Mouse (Mus musculus): Measurements from ENCODE around the gene Vmn1r191.
"Not testable (repeated sequence)": the region's sequence is repeated elsewhere in the genome, so short reads cannot be mapped to it uniquely, and the experiment has no call there.

The Vmn1r191 gene

DNA sequence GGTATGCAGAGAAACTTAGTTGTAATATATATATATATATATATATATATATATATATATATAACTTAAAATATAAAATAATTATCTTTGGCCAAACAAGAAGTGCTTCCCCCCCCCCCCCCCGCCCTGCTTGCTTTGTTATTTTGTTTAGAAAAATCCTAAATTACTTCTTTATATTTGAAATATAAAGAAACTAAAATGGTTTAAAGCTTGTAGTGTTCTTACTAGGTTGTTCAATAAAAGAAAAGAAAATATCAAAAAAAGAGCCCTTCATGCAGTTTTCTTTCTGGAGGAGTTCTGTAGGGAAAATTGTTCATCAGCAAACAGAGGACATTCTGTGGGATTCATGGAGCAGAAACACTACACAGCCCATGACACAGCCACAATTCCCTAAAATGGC is at the start of gene Vmn1r191:
Vmn1r191 (minus strand) TSS at position 101 of the 400 bp plus-strand sequence.
- no peak for ATAC-seq (ENCODE audit: low TSS enrichment)

DNA sequence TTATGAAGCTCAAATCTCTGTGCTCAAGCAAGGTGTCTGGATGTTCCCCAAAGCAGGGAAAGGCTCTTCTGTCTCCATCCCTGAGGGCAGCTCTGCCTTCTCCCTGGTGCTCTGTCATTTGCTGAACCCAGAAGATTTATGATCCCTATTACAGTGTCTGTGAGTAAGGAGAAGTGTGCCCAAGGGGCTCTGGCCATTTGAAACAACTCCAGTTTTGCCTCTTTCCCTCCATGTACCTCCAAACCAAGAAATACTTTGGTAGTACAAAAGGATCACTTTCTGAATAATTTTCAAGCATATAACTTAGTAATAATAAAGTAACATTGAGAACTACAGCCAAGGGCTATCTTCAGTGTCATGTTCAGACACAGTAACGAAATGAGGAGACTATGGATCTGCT is 39.3 kb upstream of the Vmn1r191 start, which contains the start of gene Vmn1r193:
Vmn1r193 (minus strand) TSS at position 101 of the 400 bp plus-strand sequence.
- ATAC-seq (ENCODE audit: low TSS enrichment): not testable (repeated sequence)

- ATAC-seq (ENCODE audit: low TSS enrichment): not testable (repeated sequence)
Measured at GRCm38 (mm10) chr13:22192756-22193155, 9.0 kb upstream of the Vmn1r191 start.

DNA sequence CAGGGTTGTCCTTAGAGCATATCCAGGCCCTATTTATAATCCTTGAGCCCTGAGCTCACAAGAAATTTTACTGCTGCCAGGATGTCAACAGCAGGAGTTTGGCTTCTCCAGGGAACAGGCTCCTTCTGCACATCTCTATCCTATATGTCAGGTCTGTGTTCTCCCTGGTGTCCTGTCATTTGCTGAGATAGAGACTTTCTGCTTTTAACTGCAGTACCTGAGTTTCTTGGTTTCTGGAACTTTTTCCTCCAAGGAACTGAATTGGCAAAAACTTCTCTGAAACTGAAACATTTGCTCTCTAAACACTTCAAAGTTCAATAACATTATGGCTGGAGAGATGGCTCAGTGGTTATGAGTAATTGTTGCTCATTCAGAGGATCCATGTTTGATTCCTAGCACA is 7.3 kb upstream of the Vmn1r191 start, which contains the start of gene Vmn1r192:
Vmn1r192 (minus strand) TSS at position 101 of the 400 bp plus-strand sequence.
- no peak for ATAC-seq (ENCODE audit: low TSS enrichment)

DNA sequence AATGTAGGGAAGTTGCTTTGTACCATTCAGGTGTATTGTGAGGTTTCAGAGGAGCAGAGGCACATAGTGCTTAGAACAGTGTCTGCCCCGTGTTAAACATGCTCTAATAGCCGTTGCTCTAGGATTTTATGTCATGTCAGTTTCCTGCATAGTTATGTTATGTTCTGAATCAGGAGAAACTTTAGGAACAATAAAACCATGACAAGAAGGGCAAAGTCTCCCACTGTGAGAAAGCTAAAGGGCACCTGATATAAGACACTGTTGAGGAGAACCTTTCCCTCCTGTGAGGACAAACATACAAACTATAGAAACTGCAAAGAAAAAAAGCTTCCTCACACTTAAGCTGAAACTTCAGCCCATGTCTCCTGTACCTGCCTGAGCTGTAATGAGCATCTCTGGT is 6.6 kb upstream of the Vmn1r191 start:
- ATAC-seq (ENCODE audit: low TSS enrichment): no peak

DNA sequence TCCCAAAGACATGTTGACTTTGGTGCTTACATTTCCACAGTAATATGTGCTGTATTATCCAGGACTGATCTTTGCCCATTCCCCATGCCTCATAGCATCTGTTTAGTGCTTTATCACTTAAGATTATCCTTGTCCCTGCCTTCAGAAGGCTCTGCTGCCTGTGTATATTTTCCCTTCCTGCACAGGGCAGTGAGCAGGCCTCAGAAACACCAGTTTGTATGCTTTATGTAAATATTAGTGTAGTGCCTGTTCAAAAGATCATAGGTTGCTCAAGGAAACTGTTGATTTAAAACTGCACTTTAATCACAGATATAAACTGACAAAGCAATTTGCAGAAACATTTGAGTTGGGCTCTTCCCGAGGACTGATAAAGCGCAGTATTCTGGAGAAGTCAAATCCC is 5.5 kb upstream of the Vmn1r191 start:
- no peak for ATAC-seq (ENCODE audit: low TSS enrichment)

GRCm38 (mm10) chr13:22168416-22168815 is 15.4 kb downstream of the Vmn1r191 start:
- no peak for ATAC-seq (ENCODE audit: low TSS enrichment)

DNA sequence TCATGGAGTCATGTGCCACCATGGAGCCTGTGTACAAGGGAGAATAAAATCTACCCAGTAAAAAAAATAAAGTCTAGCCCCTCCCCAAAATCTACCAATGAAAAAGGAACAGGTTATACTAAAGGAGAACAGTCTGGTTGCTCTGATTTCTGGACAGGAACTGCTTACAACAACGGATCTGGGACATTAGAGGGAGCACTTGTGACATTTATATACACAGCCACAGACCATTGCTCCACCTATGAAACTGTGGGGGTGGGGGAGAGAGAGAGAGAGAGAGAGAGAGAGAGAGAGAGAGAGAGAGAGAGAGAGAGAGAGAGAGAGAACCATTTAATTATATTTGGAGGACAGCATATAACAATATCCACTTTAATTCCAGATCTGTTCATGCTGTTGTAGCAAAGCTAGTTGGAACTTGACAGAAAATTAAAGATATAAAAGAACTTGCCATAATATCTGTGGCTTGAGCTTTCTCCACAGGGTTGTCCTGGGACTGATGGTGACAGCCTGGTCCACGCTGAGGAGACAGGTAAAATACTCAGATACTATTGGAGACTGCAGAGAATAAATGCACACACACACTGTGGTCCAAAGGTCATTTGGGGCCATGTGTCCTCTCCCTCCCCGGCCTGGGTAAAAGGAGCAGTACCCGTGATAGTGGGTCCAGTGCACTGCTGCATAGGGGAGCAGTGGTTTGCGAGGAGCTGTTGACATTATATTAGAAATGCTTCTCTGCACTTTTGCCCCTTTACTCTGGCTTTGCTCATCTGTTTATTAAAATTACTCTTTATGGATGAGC is 47.1 kb downstream of the Vmn1r191 start:
- ATAC-seq (ENCODE audit: low TSS enrichment): not testable (repeated sequence)
